Mouse (Mus musculus) c-Kit-positive CD71-negative TER-119-negative erythroid progenitor cells, embryonic 14.5 days (primary cell): ENCODE data around the gene Rhox3e.
"Not testable (repeated sequence)": the region's sequence is repeated elsewhere in the genome, so short reads cannot be mapped to it uniquely, and the experiment has no call there.

Experiments used
- DNase-seq: peaks from one replicate; pipeline ENCODE4 v3.0.0-alpha.2; 2013; ENCODE audit warnings: low read depth

Rhox3e gene

DNA sequence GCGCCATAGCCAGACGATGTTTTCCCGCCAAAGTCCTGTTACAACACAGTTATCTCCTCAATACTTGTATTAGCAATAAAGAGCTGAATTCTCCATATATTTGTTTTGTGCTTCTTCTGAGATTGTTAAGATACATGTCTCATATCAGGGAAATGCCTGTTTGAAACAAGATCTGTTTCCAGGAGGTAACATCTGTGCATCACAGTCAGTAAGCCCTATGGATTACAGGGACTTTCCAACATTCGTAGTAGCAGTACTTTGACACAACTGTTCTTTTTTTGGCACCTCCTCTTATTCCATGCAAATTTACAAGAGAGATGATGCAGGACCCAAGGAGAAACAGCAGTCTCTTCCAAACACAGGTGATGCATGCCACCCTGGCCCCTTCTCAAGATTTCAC, at the start of gene Rhox3e:
Rhox3e (plus strand) TSS at position 301 of the 400 bp plus-strand sequence.
- not testable (repeated sequence) for DNase-seq

- DNase-seq, result not testable (repeated sequence)
Measured at GRCm38 (mm10) chrX:37514059-37514458, 27.8 kb upstream of the Rhox3e start, which contains the start of gene Rhox4d. Rhox4d (plus strand) TSS chrX:37514359.

DNA sequence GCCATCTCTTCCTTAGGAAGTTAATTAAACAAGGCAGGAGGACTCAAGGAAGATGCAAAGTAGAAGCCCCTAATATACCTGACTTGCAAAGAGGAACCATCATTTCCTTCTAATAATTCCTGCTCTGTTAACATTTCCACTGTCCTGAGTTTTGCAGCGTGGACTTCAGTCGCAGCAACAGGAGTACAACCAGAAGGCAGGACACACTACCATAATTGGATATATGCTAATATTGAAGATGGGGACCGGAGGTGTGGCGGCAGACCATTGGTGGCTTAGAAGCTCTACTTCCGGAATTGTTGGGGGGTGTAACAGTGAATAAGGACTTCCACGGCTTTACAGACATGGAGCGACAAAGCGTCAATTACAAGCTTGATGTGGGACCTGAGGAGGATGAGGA, 11.7 kb upstream of the Rhox3e start, which contains the start of gene Rhox2e:
Rhox2e (plus strand) TSS at position 301 of the 400 bp plus-strand sequence.
- not testable (repeated sequence) for DNase-seq

- not testable (repeated sequence) for DNase-seq
Measured at GRCm38 (mm10) chrX:37557112-37557511, 15.3 kb downstream of the Rhox3e start, which contains the start of gene Rhox4e. Rhox4e (plus strand) TSS chrX:37557412.

DNA sequence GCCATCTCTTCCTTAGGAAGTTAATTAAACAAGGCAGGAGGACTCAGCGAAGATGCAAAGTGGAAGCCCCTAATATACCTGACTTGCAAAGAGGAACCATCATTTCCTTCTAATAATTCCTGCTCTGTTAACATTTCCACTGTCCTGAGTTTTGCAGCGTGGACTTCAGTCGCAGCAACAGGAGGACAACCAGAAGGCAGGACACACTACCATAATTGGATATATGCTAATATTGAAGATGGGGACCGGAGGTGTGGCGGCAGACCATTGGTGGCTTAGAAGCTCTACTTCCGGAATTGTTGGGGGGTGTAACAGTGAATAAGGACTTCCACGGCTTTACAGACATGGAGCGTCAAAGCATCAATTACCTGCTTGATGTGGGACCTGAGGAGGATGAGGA, 29.3 kb downstream of the Rhox3e start, which contains the start of gene Rhox2f:
Rhox2f (plus strand) TSS at position 301 of the 400 bp plus-strand sequence.
- DNase-seq, result not testable (repeated sequence)

DNA sequence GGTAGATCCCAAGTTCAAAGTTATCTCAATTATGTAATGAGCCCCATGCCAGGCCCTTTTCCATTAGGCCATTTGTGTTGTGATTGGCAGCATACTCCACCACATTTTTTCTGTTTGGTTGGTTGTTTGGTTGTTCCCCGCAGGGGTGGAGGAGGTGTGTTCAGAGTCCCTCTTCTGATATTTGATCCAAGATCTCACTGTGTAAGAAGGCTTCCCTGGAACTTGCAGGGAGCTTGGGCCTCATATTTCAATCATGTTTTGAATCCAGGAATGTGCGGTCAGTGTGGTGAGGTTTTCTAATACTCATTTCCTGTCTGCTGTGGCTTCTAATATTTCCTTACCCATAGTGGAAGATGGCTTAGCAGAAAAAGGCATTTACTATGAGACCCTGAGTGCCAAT, 30.8 kb downstream of the Rhox3e start:
- not testable (repeated sequence) for DNase-seq

DNA sequence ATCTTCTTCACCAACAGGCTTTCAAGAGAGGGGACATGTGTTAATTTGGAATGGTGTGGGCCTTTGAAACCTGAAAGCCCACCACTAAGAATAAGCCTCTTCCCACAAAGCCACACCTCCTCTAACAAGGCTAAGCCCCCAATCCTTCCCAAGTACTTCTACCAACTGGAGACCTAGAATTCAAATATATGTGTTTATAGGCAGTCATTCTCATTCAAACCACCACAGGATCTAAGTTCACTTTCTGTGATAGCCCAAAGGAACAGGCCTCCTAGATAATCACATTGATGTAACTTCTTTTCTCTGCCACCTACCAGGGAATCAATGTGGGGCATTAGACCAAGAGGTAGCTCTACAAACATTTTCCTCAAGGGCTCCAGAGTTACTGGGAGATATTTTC, 38.9 kb downstream of the Rhox3e start, which contains the start of gene Rhox3f:
Rhox3f (plus strand) TSS at position 301 of the 400 bp plus-strand sequence.
- not testable (repeated sequence) for DNase-seq
